Mouse (Mus musculus) natural killer cell, adult 2 months (primary cell): ENCODE data around the gene Atp2a1.

Experiments used
- DNase-seq, 2 experiments: peaks; one replicate each; pipeline ENCODE4 v3.0.0; 2022; ENCODE audit warnings: low spot score in 2 of 2

Atp2a1 gene

GRCm38 (mm10) chr7:126450641-126451040 is 12.3 kb downstream of the Atp2a1 start:
- no peak for DNase-seq

- no peak for DNase-seq
These were observed 12.9 kb downstream of the Atp2a1 start for GRCm38 (mm10) chr7:126449991-126450390.

- DNase-seq: no peak
These were observed 14.4 kb downstream of the Atp2a1 start for GRCm38 (mm10) chr7:126448481-126448880.

- no peak for DNase-seq
These were observed 16.7 kb downstream of the Atp2a1 start for GRCm38 (mm10) chr7:126446217-126446616.

- DNase-seq: no peak
These were observed 17.6 kb downstream of the Atp2a1 start for GRCm38 (mm10) chr7:126445104-126445815.

- no peak for DNase-seq
These were observed 18.4 kb downstream of the Atp2a1 start for GRCm38 (mm10) chr7:126444536-126444935.

GRCm38 (mm10) chr7:126443997-126444396 is 18.9 kb downstream of the Atp2a1 start:
- DNase-seq: no peak

GRCm38 (mm10) chr7:126440134-126440533 is 22.8 kb downstream of the Atp2a1 start:
- DNase-seq: no peak

- peak; percentile 64 to 75 for DNase-seq
These were observed 26.1 kb downstream of the Atp2a1 start for GRCm38 (mm10) chr7:126436851-126437250.

GRCm38 (mm10) chr7:126435801-126436200 is 27.1 kb downstream of the Atp2a1 start:
- no peak for DNase-seq

- DNase-seq: no peak
These were observed 28.2 kb downstream of the Atp2a1 start for GRCm38 (mm10) chr7:126434726-126435125.

- no peak for DNase-seq
These were observed 32.7 kb downstream of the Atp2a1 start for GRCm38 (mm10) chr7:126430167-126430566.

- DNase-seq: no peak
These were observed 33.4 kb downstream of the Atp2a1 start for GRCm38 (mm10) chr7:126429503-126429898.

GRCm38 (mm10) chr7:126428631-126429502 is 34.0 kb downstream of the Atp2a1 start, which contains the start of gene Rabep2:
TSS of gene Rabep2 (plus strand) at chr7:126428759.
- peak; percentile 93 to 95 for DNase-seq

GRCm38 (mm10) chr7:126428154-126428553 is 34.8 kb downstream of the Atp2a1 start:
- DNase-seq: no peak

GRCm38 (mm10) chr7:126427323-126427860 is 35.5 kb downstream of the Atp2a1 start:
- no peak for DNase-seq

- DNase-seq: no peak
These were observed 38.7 kb downstream of the Atp2a1 start for GRCm38 (mm10) chr7:126424161-126424560.

GRCm38 (mm10) chr7:126421756-126422155 is 41.2 kb downstream of the Atp2a1 start:
- DNase-seq: peak in 1 of 2 experiments; percentile 57

GRCm38 (mm10) chr7:126418496-126418895 is 44.4 kb downstream of the Atp2a1 start:
- no peak for DNase-seq

GRCm38 (mm10) chr7:126417606-126418005 is 45.3 kb downstream of the Atp2a1 start:
- DNase-seq: no peak

GRCm38 (mm10) chr7:126417045-126417444 is 45.9 kb downstream of the Atp2a1 start:
- peak in 1 of 2 experiments; percentile 49 for DNase-seq

GRCm38 (mm10) chr7:126416615-126417014 is 46.3 kb downstream of the Atp2a1 start:
- peak in 1 of 2 experiments; percentile 73 for DNase-seq
